Mouse (Mus musculus) lung, postnatal 0 days (tissue): Measurements from ENCODE around the gene Vegfb. TPM values are rescaled to one million over a fixed set of nuclear protein-coding genes. Genes with fewer than 3 reads are reported as not detected.

ENCODE experiments used
- ATAC-seq: fragments of 200-750 bp; cut with Nextera tagmentation; 2 replicates; pipeline ENCODE4 v1.8.0; 2017; ENCODE audit warnings: moderate library complexity
- DNase-seq: peaks from one replicate; pipeline ENCODE4 v3.0.0-alpha.2; 2016; ENCODE audit warnings: low spot score
- H3K27ac ChIP-seq: fragments of 300-500 bp; sonication (generic); 2 replicates; pipeline ENCODE4 v1.5.1; 2014; ENCODE audit warnings: antibody characterized with exemption, mild to moderate bottlenecking, low read length, mixed read lengths
- H3K27me3 ChIP-seq: fragments of 300-500 bp; sonication (generic); replicated peaks from 2 replicates; pipeline ENCODE4 v1.6.1; 2014; ENCODE audit warnings: low read length, mixed read lengths; ENCODE audit not compliant: insufficient read depth
- H3K36me3 ChIP-seq: fragments of 300-500 bp; sonication (generic); 2 replicates; pipeline ENCODE4 v1.6.1; 2014; ENCODE audit warnings: low read length, mixed read lengths; ENCODE audit not compliant: insufficient read depth
- H3K4me1 ChIP-seq: fragments of 300-500 bp; sonication (generic); 2 replicates; pipeline ENCODE4 v1.6.1; 2014; ENCODE audit warnings: antibody characterized with exemption, low read depth, low read length, mixed read lengths; ENCODE audit not compliant: insufficient read depth
- H3K4me2 ChIP-seq: fragments of 300-500 bp; sonication (generic); replicated peaks from 2 replicates; pipeline ENCODE4 v1.6.1; 2014; ENCODE audit warnings: low read depth, mild to moderate bottlenecking, low read length, moderate library complexity, mixed read lengths
- H3K4me3 ChIP-seq: fragments of 300-500 bp; sonication (generic); 2 replicates; pipeline ENCODE4 v1.5.1; 2014; ENCODE audit warnings: low read depth, low read length
- H3K9ac ChIP-seq: fragments of 300-500 bp; sonication (generic); replicated peaks from 2 replicates; pipeline ENCODE4 v1.6.1; 2014; ENCODE audit warnings: low read depth, mild to moderate bottlenecking
- H3K9me3 ChIP-seq: fragments of 300-500 bp; sonication (generic); 2 replicates; pipeline ENCODE4 v1.6.1; 2016; ENCODE audit warnings: low read length, mixed read lengths
- CTCF ChIP-seq: IDR thresholded peaks from 2 replicates; pipeline ENCODE4 v1.5.1; 2016; ENCODE audit warnings: antibody characterized with exemption, mild to moderate bottlenecking
- EP300 ChIP-seq: IDR thresholded peaks from 2 replicates; pipeline ENCODE4 v1.6.1; 2016; ENCODE audit warnings: antibody characterized with exemption, mild to moderate bottlenecking, control low read depth
- WGBS: fragments of 180-500 bp; shearing (Covaris S2); extraction: QIAGEN DNeasy Blood & Tissue Kit; methylation state at CpG from one replicate; pipeline ENCODE4 v1.1.7; 2014; 5-methylcytosine and 5-hydroxymethylcytosine counted together
- polyA plus RNA-seq: library from polyadenylated mRNA; unstranded; fragments of >200 nt; fragmentation: Nextera tagmentation; extraction: Ambion mirVana; gene quantifications from 2 replicates; pipeline ENCODE4 v1.2.1, GENCODE M21; 2015

The Vegfb gene
- 27.1 and 28.1 TPM in 2 replicates for polyA plus RNA-seq

GRCm38 (mm10) chr19:6987061-6987903, at the start of gene Vegfb:
TSS of gene Vegfb (minus strand) at chr19:6987651.
- peak; percentile 53 for DNase-seq
- Histone ChIP-seq H3K27me3 (no peaks in the 10 kb centered on the region), H3K9me3 (no peaks in the 10 kb centered on the region), H3K4me2 (peak within 1 kb of the TSS; percentile 98), H3K36me3 (no peaks in the 10 kb centered on the region), H3K4me1 (peaks cover 4% of the 10 kb centered on the region; the same call in 1 of the 2 replicates), H3K4me3 (peak within 1 kb of the TSS; percentile 81), H3K27ac (peak within 1 kb of the TSS; percentile 75), H3K9ac (peak within 1 kb of the TSS; percentile 70)
- WGBS: 0% methylated on average over 42 of the region's 85 CpGs
- TF ChIP-seq CTCF (no peak), EP300 (no peak)
- ATAC-seq: peak; percentile 56

GRCm38 (mm10) chr19:7034006-7034405, 46.6 kb upstream of the Vegfb start:
- no peak for TF ChIP-seq EP300
- TF ChIP-seq CTCF: no peak
- H3K4me3 ChIP-seq: no peak overlapping the region
- peaks cover 17% of the 10 kb centered on the region; the same call in 1 of the 2 replicates for H3K36me3 ChIP-seq
- H3K27ac ChIP-seq: no peak overlapping the region
- no peak for ATAC-seq
- WGBS: 85% methylated on average over 5 of the region's 5 CpGs
- H3K9me3 ChIP-seq: no peaks in the 10 kb centered on the region
- no peaks in the 10 kb centered on the region for H3K4me1 ChIP-seq
- no peak overlapping the region for H3K4me2 ChIP-seq
- DNase-seq: no peak
- no peak overlapping the region for H3K9ac ChIP-seq
- no peaks in the 10 kb centered on the region for H3K27me3 ChIP-seq

- Histone ChIP-seq H3K4me2 (no peak overlapping the region), H3K4me3 (no peak overlapping the region), H3K36me3 (peaks cover 40% of the 10 kb centered on the region), H3K27me3 (no peaks in the 10 kb centered on the region), H3K9me3 (no peaks in the 10 kb centered on the region), H3K9ac (no peak overlapping the region), H3K27ac (no peak overlapping the region), H3K4me1 (no peaks in the 10 kb centered on the region)
- ATAC-seq: no peak
- 96% methylated on average over 5 of the region's 5 CpGs for WGBS
- no peak for DNase-seq
- TF ChIP-seq EP300 (no peak), CTCF (no peak)
Measured at GRCm38 (mm10) chr19:7029531-7029930, 42.1 kb upstream of the Vegfb start.

- 0 out of 2 replicates have a peak overlapping the region, but pooled peaks have one; percentile 4 for H3K27ac ChIP-seq
- peaks cover 22% of the 10 kb centered on the region for H3K36me3 ChIP-seq
- no peak overlapping the region for H3K4me2 ChIP-seq
- H3K4me3 ChIP-seq: no peak overlapping the region
- DNase-seq (peak; percentile 83), ATAC-seq (peak; percentile 73)
- H3K9me3 ChIP-seq: no peaks in the 10 kb centered on the region
- H3K27me3 ChIP-seq: no peaks in the 10 kb centered on the region
- H3K4me1 ChIP-seq: no peaks in the 10 kb centered on the region
- WGBS: 39% methylated on average over 3 of the region's 3 CpGs
- H3K9ac ChIP-seq: no peak overlapping the region
- TF ChIP-seq EP300 (no peak), CTCF (peak; percentile 90)
Measured at GRCm38 (mm10) chr19:7020224-7020641, 32.8 kb upstream of the Vegfb start.

- Histone ChIP-seq H3K36me3 (peaks cover 14% of the 10 kb centered on the region; the same call in 1 of the 2 replicates), H3K4me1 (no peaks in the 10 kb centered on the region), H3K4me2 (peak within 1 kb of the TSS; percentile 19; the same call in 1 of the 2 replicates), H3K9me3 (no peaks in the 10 kb centered on the region), H3K27ac (peak within 1 kb of the TSS; percentile 47), H3K27me3 (no peaks in the 10 kb centered on the region), H3K9ac (no peak within 1 kb of the TSS), H3K4me3 (no peak within 1 kb of the TSS)
- WGBS: 57% methylated on average over 5 of the region's 5 CpGs
- peak; percentile 70 for ATAC-seq
- TF ChIP-seq EP300 (no peak), CTCF (no peak)
- DNase-seq: peak; percentile 60
Measured at GRCm38 (mm10) chr19:7019191-7019590, 31.7 kb upstream of the Vegfb start, which contains the start of gene Fermt3. TSS of gene Fermt3 (minus strand) at chr19:7019469.

- Histone ChIP-seq H3K4me1 (no peaks in the 10 kb centered on the region), H3K4me3 (no peak overlapping the region), H3K27me3 (no peaks in the 10 kb centered on the region), H3K4me2 (peak overlapping the region; percentile 17; the same call in 1 of the 2 replicates), H3K9ac (no peak overlapping the region), H3K9me3 (no peaks in the 10 kb centered on the region), H3K36me3 (peaks cover 10% of the 10 kb centered on the region; the same call in 1 of the 2 replicates), H3K27ac (peak overlapping the region; percentile 47)
- TF ChIP-seq CTCF (no peak), EP300 (no peak)
- ATAC-seq (no peak), DNase-seq (no peak)
- 77% methylated on average over 11 of the region's 11 CpGs for WGBS
Measured at GRCm38 (mm10) chr19:7018546-7018945, 31.1 kb upstream of the Vegfb start.
